Mouse (Mus musculus) embryo, embryonic 10 days (tissue): ENCODE measurements around the gene Rabepk.
"Not testable (repeated sequence)": the region's sequence is repeated elsewhere in the genome, so short reads cannot be mapped to it uniquely, and the experiment has no call there.

Experiments
- DNase-seq: peaks from one replicate; pipeline ENCODE4 v3.0.0-alpha.2; 2015; ENCODE audit warnings: low spot score

Gene Rabepk

GRCm38 (mm10) chr2:34804172-34804571, 4.5 kb upstream of the Rabepk start:
- no peak for DNase-seq

- no peak for DNase-seq
Observed at GRCm38 (mm10) chr2:34803746-34804145, 4.0 kb upstream of the Rabepk start.

- not testable (repeated sequence) for DNase-seq
Observed at GRCm38 (mm10) chr2:34802565-34803245, 3.0 kb upstream of the Rabepk start.

GRCm38 (mm10) chr2:34801516-34802482, 2.1 kb upstream of the Rabepk start:
- DNase-seq, result peak; percentile 100

GRCm38 (mm10) chr2:34800371-34800770, 659 bp upstream of the Rabepk start:
- DNase-seq, result no peak

- DNase-seq, result no peak
Observed at GRCm38 (mm10) chr2:34795426-34795825, 4.3 kb downstream of the Rabepk start.

- DNase-seq, result no peak
Observed at GRCm38 (mm10) chr2:34794511-34794910, 5.2 kb downstream of the Rabepk start.

- not testable (repeated sequence) for DNase-seq
Observed at GRCm38 (mm10) chr2:34792543-34792942, 7.2 kb downstream of the Rabepk start.

GRCm38 (mm10) chr2:34790282-34790681, 9.4 kb downstream of the Rabepk start:
- DNase-seq, result no peak

GRCm38 (mm10) chr2:34784085-34784484, 15.6 kb downstream of the Rabepk start:
- DNase-seq, result peak; percentile 59

GRCm38 (mm10) chr2:34783064-34784020, 16.4 kb downstream of the Rabepk start:
- peak; percentile 25 for DNase-seq

GRCm38 (mm10) chr2:34777237-34777868, 22.4 kb downstream of the Rabepk start:
- no peak for DNase-seq

- no peak for DNase-seq
Observed at GRCm38 (mm10) chr2:34774493-34774892, 25.2 kb downstream of the Rabepk start.

GRCm38 (mm10) chr2:34773673-34774072, 26.0 kb downstream of the Rabepk start:
- DNase-seq, result no peak

- DNase-seq, result peak; percentile 56
Observed at GRCm38 (mm10) chr2:34772252-34773235, 27.2 kb downstream of the Rabepk start.

GRCm38 (mm10) chr2:34771368-34772226, 28.1 kb downstream of the Rabepk start, which contains the start of gene Hspa5:
Gene Hspa5 (plus strand): TSS chr2:34771970.
- peak; percentile 100 for DNase-seq

- DNase-seq, result no peak
Observed at GRCm38 (mm10) chr2:34770951-34771350, 28.8 kb downstream of the Rabepk start.

GRCm38 (mm10) chr2:34770049-34770448, 29.7 kb downstream of the Rabepk start:
- DNase-seq, result no peak

- no peak for DNase-seq
Observed at GRCm38 (mm10) chr2:34764801-34765200, 34.9 kb downstream of the Rabepk start.
